Mouse (Mus musculus) heart, embryonic 13.5 days (tissue): ENCODE results near the gene Oasl1. TPM values are rescaled to one million over a fixed set of nuclear protein-coding genes. Genes with fewer than 3 reads are reported as not detected.
A peak's percentile ranks its signal among the peaks of the same experiment; 100 is the strongest.
"Not testable (repeated sequence)": the region's sequence is repeated elsewhere in the genome, so short reads cannot be mapped to it uniquely, and the experiment has no call there.

Experiments
- ATAC-seq: fragments of 200-750 bp; cut with Nextera tagmentation; 2 replicates; pipeline ENCODE4 v1.8.0; 2017; ENCODE audit warnings: moderate TSS enrichment; ENCODE audit not compliant: insufficient number of reproducible peaks, low FRiP score, low TSS enrichment; ENCODE audit errors: extremely low read depth
- H3K27ac ChIP-seq: fragments of 300-500 bp; sonication (generic); replicated peaks from 2 replicates; pipeline ENCODE4 v1.5.1; 2015; ENCODE audit warnings: moderate library complexity, mild to moderate bottlenecking, inconsistent platforms
- H3K27me3 ChIP-seq: fragments of 300-500 bp; sonication (generic); replicated peaks from 2 replicates; pipeline ENCODE4 v1.6.1; 2015; ENCODE audit warnings: mild to moderate bottlenecking, inconsistent platforms
- H3K36me3 ChIP-seq: fragments of 300-500 bp; sonication (generic); 2 replicates; pipeline ENCODE4 v1.6.1; 2015; ENCODE audit warnings: mild to moderate bottlenecking, inconsistent platforms
- H3K4me1 ChIP-seq: fragments of 300-500 bp; sonication (generic); 2 replicates; pipeline ENCODE4 v1.6.1; 2015; ENCODE audit warnings: inconsistent platforms
- H3K4me2 ChIP-seq: fragments of 300-500 bp; sonication (generic); 2 replicates; pipeline ENCODE4 v1.6.1; 2015; ENCODE audit warnings: inconsistent platforms, mild to moderate bottlenecking, moderate library complexity
- H3K4me3 ChIP-seq: fragments of 300-500 bp; sonication (generic); 2 replicates; pipeline ENCODE4 v1.5.1; 2015; ENCODE audit warnings: moderate library complexity, mild to moderate bottlenecking, inconsistent platforms
- H3K9ac ChIP-seq: fragments of 300-500 bp; sonication (generic); 2 replicates; pipeline ENCODE4 v1.6.1; 2015; ENCODE audit warnings: inconsistent platforms, mild to moderate bottlenecking, moderate library complexity
- H3K9me3 ChIP-seq: fragments of 300-500 bp; sonication (generic); 2 replicates; pipeline ENCODE4 v1.6.1; 2016; ENCODE audit warnings: inconsistent platforms
- WGBS: fragments of 180-500 bp; shearing (Covaris S2); methylation state at CpG from one replicate; pipeline ENCODE4 v1.1.7; 2015; ENCODE audit warnings: mixed read lengths; 5-methylcytosine and 5-hydroxymethylcytosine counted together
- polyA plus RNA-seq: library from polyadenylated mRNA; unstranded; fragments of >200 nt; fragmentation: Nextera tagmentation; extraction: Ambion mirVana; gene quantifications from 2 replicates; pipeline ENCODE4 v1.2.1, GENCODE M21; 2015

The Oasl1 gene
- polyA plus RNA-seq, 1 experiment from 2014 or later, result 0.67 TPM

DNA sequence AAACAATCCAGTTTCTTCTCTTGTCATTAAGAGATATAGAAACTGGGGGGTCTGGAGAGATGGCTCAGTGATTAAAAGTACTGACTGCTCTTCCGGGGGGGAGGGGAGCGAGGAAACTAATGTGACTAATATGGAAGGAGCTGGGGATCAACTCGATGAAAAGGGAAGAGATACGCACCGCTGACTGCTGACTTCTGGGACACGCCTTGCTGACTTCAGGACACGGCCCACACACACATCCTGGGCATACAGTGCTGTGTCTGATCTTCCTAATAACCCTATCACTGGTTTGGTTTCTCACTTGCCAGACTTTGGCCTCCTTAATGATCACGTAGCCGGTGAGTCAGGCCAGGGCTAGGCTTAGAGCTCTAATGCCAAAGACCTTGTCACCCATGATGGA is 3.7 kb downstream of the Oasl1 start:
- H3K4me1 ChIP-seq, result peaks cover 6% of the 10 kb centered on the region
- ATAC-seq, result no peak
- H3K4me3 ChIP-seq, result no peak overlapping the region
- H3K9me3 ChIP-seq, result no peaks in the 10 kb centered on the region
- no peak overlapping the region for H3K9ac ChIP-seq
- H3K27ac ChIP-seq, result no peak overlapping the region
- WGBS, result 73% methylated on average over 9 of the region's 9 CpGs
- no peak overlapping the region for H3K4me2 ChIP-seq
- H3K27me3 ChIP-seq, result no peaks in the 10 kb centered on the region
- H3K36me3 ChIP-seq, result no peaks in the 10 kb centered on the region

DNA sequence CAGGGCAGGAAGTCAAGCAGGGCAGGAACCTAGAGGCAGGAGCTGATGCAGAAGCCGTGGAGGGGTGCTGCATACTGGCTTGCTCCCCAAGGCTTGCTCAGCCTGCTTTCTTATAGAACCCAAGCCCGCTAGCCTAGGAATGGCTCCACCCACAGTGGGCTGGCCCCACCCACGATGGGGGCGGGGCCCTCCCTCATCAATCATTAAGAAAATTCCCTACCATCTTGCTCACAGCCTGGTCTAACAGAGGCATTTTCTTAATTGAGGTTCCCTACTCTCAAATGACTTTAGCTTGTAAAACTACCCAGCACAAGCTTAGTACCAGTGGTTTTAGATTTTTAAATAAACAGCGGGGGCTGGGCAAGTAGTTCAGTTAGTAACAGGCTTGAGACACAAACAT is 8.6 kb downstream of the Oasl1 start:
- Histone ChIP-seq H3K4me2 (no peak overlapping the region), H3K9me3 (no peaks in the 10 kb centered on the region), H3K36me3 (no peaks in the 10 kb centered on the region), H3K9ac (no peak overlapping the region), H3K27me3 (no peaks in the 10 kb centered on the region), H3K27ac (no peak overlapping the region), H3K4me3 (no peak overlapping the region), H3K4me1 (no peaks in the 10 kb centered on the region)
- 51% methylated on average over 5 of the region's 5 CpGs for WGBS
- no peak for ATAC-seq

DNA sequence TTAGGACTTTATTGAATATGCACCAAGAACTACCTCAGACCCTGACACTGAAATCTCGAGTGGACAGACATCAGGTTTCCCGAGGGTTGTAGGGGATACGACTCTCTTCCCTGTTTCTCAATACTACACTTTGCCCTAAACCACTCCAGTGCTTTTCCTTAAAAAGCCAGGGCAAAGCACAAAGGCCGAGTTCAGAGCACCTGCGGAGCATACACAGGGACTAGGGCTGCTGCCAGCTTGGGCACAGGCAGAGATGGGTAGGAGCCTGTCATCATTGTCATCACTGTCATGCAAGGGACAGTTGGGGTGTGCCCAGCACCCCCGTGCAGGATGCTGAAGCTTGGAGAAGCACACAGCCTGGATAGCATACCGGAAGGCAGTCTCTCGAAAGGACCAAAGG is 10.2 kb downstream of the Oasl1 start:
- Histone ChIP-seq H3K27ac (no peak overlapping the region), H3K36me3 (no peaks in the 10 kb centered on the region), H3K9ac (no peak overlapping the region), H3K4me3 (no peak overlapping the region), H3K4me1 (no peaks in the 10 kb centered on the region), H3K27me3 (no peaks in the 10 kb centered on the region), H3K4me2 (no peak overlapping the region), H3K9me3 (no peaks in the 10 kb centered on the region; the same call in 1 of the 2 replicates)
- ATAC-seq, result no peak
- WGBS, result 80% methylated on average over 8 of the region's 8 CpGs

DNA sequence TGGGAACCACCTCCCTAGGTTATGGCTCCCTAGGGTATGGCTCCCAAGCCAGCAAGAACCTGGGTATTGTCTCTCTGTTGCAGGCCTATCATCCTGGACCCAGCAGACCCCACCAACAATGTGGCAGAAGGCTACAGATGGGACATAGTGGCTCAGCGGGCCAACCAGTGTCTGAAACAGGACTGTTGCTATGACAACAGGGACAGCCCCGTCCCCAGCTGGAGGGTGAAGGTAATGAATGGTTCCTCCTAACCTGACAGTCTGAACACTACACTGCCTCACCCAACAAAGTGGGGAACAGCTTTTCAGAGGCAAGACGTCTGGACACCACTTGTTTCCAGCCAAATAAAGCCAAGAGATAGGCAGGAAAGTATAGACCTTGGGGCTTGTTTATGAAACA is 12.8 kb downstream of the Oasl1 start:
- no peak overlapping the region for H3K4me2 ChIP-seq
- no peak for ATAC-seq
- H3K36me3 ChIP-seq, result no peaks in the 10 kb centered on the region
- H3K4me3 ChIP-seq, result no peak overlapping the region
- no peak overlapping the region for H3K27ac ChIP-seq
- no peaks in the 10 kb centered on the region for H3K4me1 ChIP-seq
- WGBS, result 45% methylated on average over 3 of the region's 3 CpGs
- H3K9ac ChIP-seq, result no peak overlapping the region
- peaks cover 5% of the 10 kb centered on the region; the same call in 1 of the 2 replicates for H3K9me3 ChIP-seq
- no peaks in the 10 kb centered on the region for H3K27me3 ChIP-seq

DNA sequence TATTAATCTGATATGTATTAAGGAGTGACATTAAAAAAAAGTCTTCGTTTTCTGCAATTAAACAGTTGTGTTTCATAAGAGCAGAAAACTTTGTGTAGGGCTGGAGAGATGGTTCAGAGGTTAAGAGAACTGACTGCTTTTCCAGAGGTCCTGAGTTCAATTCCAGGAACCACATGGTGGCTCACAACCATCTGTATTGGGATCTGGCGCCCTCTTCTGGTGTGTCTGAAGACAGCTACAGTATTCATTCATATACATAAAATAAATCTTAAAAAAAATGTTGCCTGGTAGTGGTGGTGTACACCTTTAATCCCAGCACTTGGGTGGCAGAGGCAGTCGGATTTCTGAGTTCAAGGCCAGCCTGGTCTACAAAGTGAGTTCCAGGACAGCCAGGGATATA is 18.1 kb downstream of the Oasl1 start:
- not testable (repeated sequence) for H3K9ac ChIP-seq, H3K9me3 ChIP-seq, H3K27ac ChIP-seq, ATAC-seq, H3K27me3 ChIP-seq, H3K4me2 ChIP-seq, H3K4me3 ChIP-seq, H3K4me1 ChIP-seq
- 54% methylated on average over 3 of the region's 3 CpGs for WGBS
- H3K36me3 ChIP-seq, result peaks cover 14% of the 10 kb centered on the region

DNA sequence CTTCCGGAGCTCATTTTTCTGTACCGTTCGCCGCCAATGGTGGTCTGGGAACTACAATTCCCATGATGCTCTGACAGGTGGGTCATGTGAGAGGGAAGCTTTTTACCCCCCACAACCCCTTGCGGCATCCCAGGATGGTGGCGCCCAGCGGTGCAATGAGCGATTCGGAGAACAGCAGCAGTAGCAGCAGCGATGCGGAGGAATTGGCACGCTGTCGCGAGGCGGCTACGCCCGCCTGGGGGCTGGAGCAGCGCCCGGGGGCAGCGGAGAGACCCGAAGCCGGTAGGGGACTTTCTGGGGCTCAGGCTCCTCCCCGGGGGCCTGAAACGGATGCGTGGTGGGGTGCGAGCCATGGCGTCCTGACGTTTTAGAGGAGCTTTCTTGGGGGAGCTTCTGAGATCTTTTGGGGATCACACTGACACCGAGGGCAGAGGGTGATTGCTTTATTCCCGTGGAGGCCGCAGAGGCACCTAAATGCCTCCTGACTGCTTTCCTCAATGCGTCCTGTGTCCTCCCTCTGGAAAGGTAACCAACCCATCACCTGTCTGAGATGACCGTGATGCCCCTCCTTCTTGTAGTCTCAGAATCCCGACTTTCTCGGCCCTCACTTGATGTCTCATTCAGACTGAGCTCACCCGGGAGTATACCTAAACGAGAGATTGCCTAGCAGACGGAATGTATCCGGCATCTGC is 19.2 kb downstream of the Oasl1 start, which contains the start of gene 2210016L21Rik:
Gene 2210016L21Rik (plus strand): TSS at position 85 of the 692 bp plus-strand sequence.
- peaks cover 8% of the 10 kb centered on the region for H3K4me1 ChIP-seq

DNA sequence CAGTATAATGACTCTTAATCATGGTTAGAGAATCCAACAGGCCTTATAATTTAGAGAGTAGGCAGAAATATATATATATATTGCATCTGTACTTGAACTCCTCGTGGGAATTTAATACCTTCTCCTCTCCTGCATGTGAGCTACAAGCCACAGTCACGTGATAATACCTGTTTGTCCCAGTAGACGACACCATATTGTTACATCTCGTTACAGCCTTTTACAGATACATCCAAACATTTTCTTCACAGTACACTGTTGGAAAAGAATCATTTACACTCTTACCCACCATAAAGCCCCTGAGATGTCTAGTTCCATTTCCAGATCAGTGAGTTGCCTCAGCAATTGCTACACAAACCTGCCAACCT is 19.7 kb downstream of the Oasl1 start:
- Histone ChIP-seq H3K27ac (no peak overlapping the region), H3K27me3 (no peaks in the 10 kb centered on the region), H3K9ac (peak overlapping the region; percentile 89), H3K9me3 (peaks cover 5% of the 10 kb centered on the region; the same call in 1 of the 2 replicates), H3K4me3 (peak overlapping the region; percentile 65), H3K4me2 (peak overlapping the region; percentile 72), H3K4me1 (peaks cover 8% of the 10 kb centered on the region), H3K36me3 (peaks cover 30% of the 10 kb centered on the region)
- 45% methylated on average over 4 of the region's 4 CpGs for WGBS
- ATAC-seq, result no peak

More for the DNA sequence above, 19.2 kb downstream of the Oasl1 start, which contains the start of gene 2210016L21Rik:
- peak; percentile 92 for ATAC-seq
- peak within 1 kb of the TSS; percentile 70 for H3K27ac ChIP-seq
- WGBS, result 2% methylated on average over 39 of the region's 39 CpGs
- peak within 1 kb of the TSS; percentile 72 for H3K4me2 ChIP-seq
- H3K9ac ChIP-seq, result peak within 1 kb of the TSS; percentile 89
- peak within 1 kb of the TSS; percentile 65 for H3K4me3 ChIP-seq
- peaks cover 5% of the 10 kb centered on the region; the same call in 1 of the 2 replicates for H3K9me3 ChIP-seq
- no peaks in the 10 kb centered on the region for H3K27me3 ChIP-seq
- peaks cover 25% of the 10 kb centered on the region for H3K36me3 ChIP-seq

DNA sequence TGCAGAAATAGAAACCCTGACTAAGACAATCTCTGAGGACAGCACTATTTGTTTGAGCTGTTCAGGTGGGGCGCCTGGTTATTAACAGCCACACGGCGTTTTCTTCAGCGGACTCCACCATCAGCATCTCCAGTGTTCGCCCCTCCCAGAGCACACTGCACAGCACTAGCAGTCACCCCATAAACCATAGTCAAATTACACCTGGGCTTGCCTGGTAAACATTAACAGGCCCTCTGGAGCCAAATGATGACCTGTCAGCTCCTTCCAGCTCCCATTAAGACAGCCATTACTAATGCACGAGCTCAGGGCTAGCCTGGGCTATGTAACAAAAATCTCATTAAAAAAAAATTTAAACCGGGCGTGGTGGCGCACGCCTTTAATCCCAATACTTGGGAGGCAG is 22.0 kb downstream of the Oasl1 start:
- 92% methylated on average over 10 of the region's 10 CpGs for WGBS
- H3K27me3 ChIP-seq, result no peaks in the 10 kb centered on the region
- ATAC-seq, result no peak

DNA sequence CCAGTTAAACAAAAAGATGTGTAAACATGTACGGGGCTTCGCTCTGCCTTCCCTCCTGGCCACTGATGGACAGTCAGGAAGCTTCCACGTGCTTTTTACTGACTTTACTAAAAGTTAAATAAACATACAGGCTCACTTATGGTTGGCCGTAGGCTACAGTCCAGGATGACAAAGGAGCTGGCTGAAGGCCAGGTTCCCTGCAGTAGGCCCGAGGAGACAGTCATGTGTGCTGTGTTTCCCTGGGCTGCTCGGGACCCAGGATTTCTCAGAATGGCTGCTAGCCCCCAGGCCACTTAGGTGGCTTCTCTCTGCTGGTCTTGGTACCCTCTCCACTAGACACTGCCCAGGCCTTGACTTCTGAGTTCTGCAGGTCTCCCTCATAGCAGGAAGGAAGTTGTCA is 25.9 kb downstream of the Oasl1 start:
- Histone ChIP-seq H3K9ac (no peak overlapping the region), H3K9me3 (no peaks in the 10 kb centered on the region), H3K4me2 (no peak overlapping the region), H3K4me3 (no peak overlapping the region), H3K4me1 (peaks cover 16% of the 10 kb centered on the region), H3K27me3 (no peaks in the 10 kb centered on the region), H3K36me3 (peaks cover 53% of the 10 kb centered on the region), H3K27ac (no peak overlapping the region)
- 49% methylated on average over 6 of the region's 6 CpGs for WGBS
- ATAC-seq, result no peak

More for the DNA sequence above, 22.0 kb downstream of the Oasl1 start:
- Histone ChIP-seq H3K27ac (no peak overlapping the region), H3K9ac (no peak overlapping the region), H3K36me3 (peaks cover 52% of the 10 kb centered on the region), H3K4me3 (no peak overlapping the region), H3K4me1 (peaks cover 20% of the 10 kb centered on the region), H3K9me3 (no peaks in the 10 kb centered on the region), H3K4me2 (no peak overlapping the region)

DNA sequence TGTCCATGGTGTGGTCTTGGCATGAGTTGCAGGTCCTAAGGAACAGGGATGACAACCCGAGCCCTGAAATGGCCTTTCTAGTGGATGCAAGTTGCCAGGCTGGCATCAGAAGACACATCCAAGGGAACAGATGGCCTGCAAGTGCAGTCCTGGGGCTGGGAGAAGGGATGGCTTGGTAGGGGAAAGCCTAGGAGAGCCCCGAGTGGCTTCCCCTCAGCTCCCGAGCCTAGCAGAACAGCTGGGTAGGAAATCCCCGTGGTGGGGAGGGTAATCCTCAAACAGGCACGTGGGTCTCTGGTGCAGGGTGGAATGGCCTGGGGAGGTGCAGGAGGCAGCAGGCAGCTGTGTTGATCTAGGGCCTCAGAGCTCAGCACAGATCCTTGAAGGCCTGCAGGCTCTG is 26.3 kb downstream of the Oasl1 start:
- 60% methylated on average over 5 of the region's 5 CpGs for WGBS
- H3K9me3 ChIP-seq, result no peaks in the 10 kb centered on the region

DNA sequence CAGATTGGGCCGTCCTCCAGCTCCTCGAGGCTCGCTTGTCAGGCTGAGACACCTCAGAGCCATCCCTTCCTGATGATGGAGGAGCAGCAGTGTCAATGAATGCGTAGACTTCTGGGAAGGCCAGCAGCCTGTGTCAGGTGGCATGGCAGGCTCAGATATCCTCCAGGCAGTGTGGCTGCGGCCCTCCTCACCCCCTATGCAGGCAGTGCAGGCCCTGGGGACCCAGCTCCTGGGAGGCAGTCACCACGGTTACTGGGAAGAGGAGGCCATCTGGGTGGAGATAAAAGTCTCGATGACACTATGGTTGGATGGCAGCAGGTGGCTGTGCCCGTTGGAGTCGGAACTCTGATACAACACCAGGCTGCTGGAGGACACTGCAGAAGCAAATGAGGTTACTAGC is 26.8 kb downstream of the Oasl1 start:
- ATAC-seq, result no peak

More for the DNA sequence above, 26.3 kb downstream of the Oasl1 start:
- no peak for ATAC-seq
- H3K4me1 ChIP-seq, result peaks cover 16% of the 10 kb centered on the region
- H3K4me3 ChIP-seq, result no peak overlapping the region
- no peaks in the 10 kb centered on the region for H3K27me3 ChIP-seq
- no peak overlapping the region for H3K4me2 ChIP-seq
- H3K27ac ChIP-seq, result no peak overlapping the region
- H3K9ac ChIP-seq, result no peak overlapping the region
- H3K36me3 ChIP-seq, result peaks cover 50% of the 10 kb centered on the region

DNA sequence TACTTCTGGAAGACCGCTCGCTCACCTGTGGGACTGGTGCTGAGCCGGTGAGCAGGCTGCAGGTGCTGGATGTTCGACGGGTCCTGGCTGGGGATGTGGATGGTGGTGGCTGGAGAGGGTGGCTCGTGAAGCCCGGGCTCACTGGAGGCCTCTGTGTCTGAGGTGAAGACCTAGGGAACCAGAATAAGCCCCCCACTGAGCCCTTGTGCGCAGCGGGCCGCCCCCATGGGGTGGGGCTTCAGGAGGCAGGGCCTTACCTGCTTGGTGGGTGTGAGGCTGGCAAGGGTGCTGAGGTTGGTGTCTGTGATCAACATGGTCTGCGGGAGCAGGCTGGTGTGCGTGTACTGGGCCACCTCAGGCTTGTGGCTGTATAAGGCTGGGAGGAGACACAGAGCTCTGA is 27.6 kb downstream of the Oasl1 start:
- ATAC-seq, result no peak
- 65% methylated on average over 12 of the region's 12 CpGs for WGBS

More for the DNA sequence above, 26.8 kb downstream of the Oasl1 start:
- no peak overlapping the region for H3K4me3 ChIP-seq
- H3K27me3 ChIP-seq, result no peaks in the 10 kb centered on the region
- H3K9ac ChIP-seq, result no peak overlapping the region
- H3K9me3 ChIP-seq, result no peaks in the 10 kb centered on the region
- WGBS, result 82% methylated on average over 9 of the region's 9 CpGs
- peaks cover 16% of the 10 kb centered on the region for H3K4me1 ChIP-seq
- H3K27ac ChIP-seq, result no peak overlapping the region
- H3K36me3 ChIP-seq, result peaks cover 50% of the 10 kb centered on the region
- H3K4me2 ChIP-seq, result no peak overlapping the region

More for the DNA sequence above, 27.6 kb downstream of the Oasl1 start:
- Histone ChIP-seq H3K4me3 (no peak overlapping the region), H3K9me3 (no peaks in the 10 kb centered on the region), H3K27ac (no peak overlapping the region), H3K9ac (no peak overlapping the region), H3K27me3 (no peaks in the 10 kb centered on the region), H3K4me2 (no peak overlapping the region), H3K4me1 (peaks cover 16% of the 10 kb centered on the region), H3K36me3 (peaks cover 47% of the 10 kb centered on the region)
